Mouse (Mus musculus) bone marrow, adult 2 months (tissue): ENCODE results near the gene Acp4. TPM values are rescaled to one million over a fixed set of nuclear protein-coding genes. Genes with fewer than 3 reads are reported as not detected.

Experiments
- polyA plus RNA-seq: library from polyadenylated mRNA; stranded (reverse); fragments of >200 nt; gene quantifications from 2 replicates; pipeline ENCODE4 v1.2.4, GENCODE M21; 2011; ENCODE audit warnings: low replicate concordance; ENCODE audit not compliant: missing spikeins, insufficient read depth, insufficient read length

Acp4 gene
- polyA plus RNA-seq, 1 experiment, result not detected

Other genes with a start within 250 kb of the Acp4 start
- not detected in 2 replicates for gene Klk1b26, start 245.2 kb downstream of the Acp4 start, polyA plus RNA-seq
- gene Klk1b27, start 205.1 kb downstream of the Acp4 start, polyA plus RNA-seq, result not detected in 2 replicates
- gene Klk1b21, start 155.1 kb downstream of the Acp4 start, polyA plus RNA-seq, result not detected in 2 replicates
- not detected in 2 replicates for gene Klk1b22, start 144.7 kb downstream of the Acp4 start, polyA plus RNA-seq
- not detected in 2 replicates for gene Klk1b16, start 120.6 kb downstream of the Acp4 start, polyA plus RNA-seq
- gene Klk1b24, start 69.1 kb downstream of the Acp4 start, polyA plus RNA-seq, result not detected in 2 replicates
- gene Klk1b3, start 59.2 kb downstream of the Acp4 start, polyA plus RNA-seq, result not detected in 2 replicates
- gene Klk1b4, start 49.9 kb downstream of the Acp4 start, polyA plus RNA-seq, result not detected in 2 replicates
- not detected in 2 replicates for gene Klk1b5, start 41.4 kb downstream of the Acp4 start, polyA plus RNA-seq
- gene Klk1, start 32.0 kb downstream of the Acp4 start, polyA plus RNA-seq, result 2.4 and 17.2 TPM in 2 replicates
- not detected in 2 replicates for gene Gm36864, start 21.2 kb downstream of the Acp4 start, polyA plus RNA-seq
- 2.0 TPM in 1 of 2 replicates, not detected in the other for gene 1700028J19Rik, start 10.7 kb downstream of the Acp4 start, polyA plus RNA-seq
- 45.1 and 74.8 TPM in 2 replicates for gene 2410002F23Rik, start 10.7 kb downstream of the Acp4 start, polyA plus RNA-seq
- not detected in 2 replicates for gene Gm15517, start 4.1 kb upstream of the Acp4 start, polyA plus RNA-seq
- 0.75 and 1.8 TPM in 2 replicates for gene Clec11a, start 49.5 kb upstream of the Acp4 start, polyA plus RNA-seq
- gene Shank1, start 52.9 kb upstream of the Acp4 start, polyA plus RNA-seq, result 1.9 and 4.2 TPM in 2 replicates
- gene Syt3, start 126.7 kb upstream of the Acp4 start, polyA plus RNA-seq, result not detected in 2 replicates
- not detected in 2 replicates for gene 1700008O03Rik, start 128.4 kb upstream of the Acp4 start, polyA plus RNA-seq
- gene Lrrc4b, start 171.6 kb upstream of the Acp4 start, polyA plus RNA-seq, result 0.92 TPM in 1 of 2 replicates, not detected in the other
- not detected in 2 replicates for gene Aspdh, start 208.0 kb upstream of the Acp4 start, polyA plus RNA-seq
- gene Josd2, start 210.6 kb upstream of the Acp4 start, polyA plus RNA-seq, result 128 and 154 TPM in 2 replicates
- 41.8 and 58.8 TPM in 2 replicates for gene Emc10, start 239.2 kb upstream of the Acp4 start, polyA plus RNA-seq
- gene Fam71e1, start 239.2 kb upstream of the Acp4 start, polyA plus RNA-seq, result 4.6 and 5.0 TPM in 2 replicates